In genomic region chr14:28660872-28661588, GRCm38 (mm10) we compare ENCODE assay signal across 10 mouse cellular contexts.
A peak's percentile ranks its signal among the peaks of the same experiment; 100 is the strongest.
DNase-seq lines count a peak whose midpoint lies in the region; TF ChIP-seq lines count a peak whose summit lies in the region.
"Had no signal": no experiment of that assay in that cellular context is flagged by ENCODE, and none has a peak within 500 bp of the region (broad histone marks: within the 10 kb centered on the region; RNA-seq: fewer than 3 reads in every experiment).

No protein-coding gene starts in this region.

- DNase-seq in gastrocnemius, adult 18-20 months (ENCODE audit: low spot score): peak; percentile 2
- DNase-seq in gastrocnemius, postnatal 36 days: no peak
- DNase-seq in left cerebral cortex, postnatal 4 days: peak; percentile 56
- no peak for DNase-seq in left cerebral cortex, postnatal 14 days (ENCODE audit: low spot score in 2 of 2)
- DNase-seq in cerebellum, adult 2 months: peak; percentile 75 to 86
- peak; percentile 91 for DNase-seq in gonadal fat pad, adult 2 months (ENCODE audit: low read depth)
- DNase-seq in right cerebral cortex, postnatal 36 days (ENCODE audit: low spot score in 2 of 2): no peak
- DNase-seq in thymus, postnatal 25 days: no peak
- DNase-seq: lung, embryonic 14.5 days had no signal

- TF ChIP-seq POLR2A in cerebellum, adult 2 months (IDR thresholded peaks at IDR 0.05; ENCODE audit: borderline replicate concordance, insufficient read depth, low read length): no peak

- peaks cover 3% of the 10 kb centered on the region for H3K4me1 ChIP-seq in cerebellum, adult 2 months (ENCODE audit: control insufficient read depth, insufficient read depth, low read length)

- 9% methylated on average over 5 of the region's 5 CpGs for WGBS in cerebellum, adult 2 months

- TF ChIP-seq CTCF in cerebellum, adult 2 months (IDR thresholded peaks at IDR 0.05; ENCODE audit: borderline replicate concordance, insufficient read depth, low read depth, low read length): no peak

- no peak overlapping the region for H3K27ac ChIP-seq in cerebellum, adult 2 months (ENCODE audit: insufficient read depth, low read length)
- H3K27ac ChIP-seq: limb, embryonic 15.5 days had no signal

- H3K27me3 ChIP-seq in cerebellum, adult 2 months (ENCODE audit: control insufficient read depth, insufficient read depth, low read length): no peaks in the 10 kb centered on the region; the same call in 1 of the 2 replicates
- H3K27me3 ChIP-seq: limb, embryonic 15.5 days had no signal

- H3K4me3 ChIP-seq in cerebellum, adult 2 months (replicated peaks; ENCODE audit: insufficient read depth, low read depth, low read length): no peak overlapping the region
- H3K4me3 ChIP-seq: limb, embryonic 15.5 days had no signal

- intact Hi-C loops in gastrocnemius, postnatal 36 days (cut with DNase I): no loop called here
- intact Hi-C loops in left cerebral cortex, postnatal 4 days (cut with DNase I): no loop called here
- intact Hi-C loops in left cerebral cortex, postnatal 14 days (cut with DNase I): no loop called here

Comparison
In these comparisons a context has a peak if more than half of its experiments do, and no peak if none do; other contexts are left out.
1. DNase-seq: peak in gastrocnemius, adult 18-20 months (single experiment), left cerebral cortex, postnatal 4 days (single experiment), cerebellum, adult 2 months (2 of 2) and gonadal fat pad, adult 2 months (single experiment); none in gastrocnemius, postnatal 36 days (0 of 2), left cerebral cortex, postnatal 14 days (0 of 2), right cerebral cortex, postnatal 36 days (0 of 2) and thymus, postnatal 25 days (single experiment).